Mouse (Mus musculus) erythroblast, adult 5-6 weeks (primary cell): Measurements from ENCODE around the gene Tmem216. TPM values are rescaled to one million over a fixed set of nuclear protein-coding genes. Genes with fewer than 3 reads are reported as not detected.
A peak's percentile ranks its signal among the peaks of the same experiment; 100 is the strongest.

Experiments
- ATAC-seq: replicated peaks from 2 replicates; pipeline ENCODE4 v1.8.0; 2016; ENCODE audit warnings: moderate number of reproducible peaks, mild to moderate bottlenecking, moderate TSS enrichment, inconsistent platforms; ENCODE audit not compliant: poor library complexity, low FRiP score, severe bottlenecking
- total RNA-seq, 2 experiments: library from RNA; stranded (forward) in 1 of 2; stranded (reverse) in 1 of 2; fragments of 150-400 nt in 1 of 2; fragments of 200-764, 138-1000 nt in 1 of 2; gene quantifications; 2 replicates each; pipeline versions ENCODE4 v1.2.3 to v1.2.4; 2015 to 2017; ENCODE audit warnings: low replicate concordance in 2 of 2

Tmem216 gene
- total RNA-seq (2015; ENCODE audit: low replicate concordance) (9.6 and 18.2 TPM in 2 replicates), total RNA-seq (2017; ENCODE audit: low replicate concordance) (7.2 and 21.6 TPM in 2 replicates)

GRCm38 (mm10) chr19:10555624-10556510 lies at the start of gene Tmem216:
Tmem216 (minus strand) TSS chr19:10556238.
- peak; percentile 99 for ATAC-seq

DNA sequence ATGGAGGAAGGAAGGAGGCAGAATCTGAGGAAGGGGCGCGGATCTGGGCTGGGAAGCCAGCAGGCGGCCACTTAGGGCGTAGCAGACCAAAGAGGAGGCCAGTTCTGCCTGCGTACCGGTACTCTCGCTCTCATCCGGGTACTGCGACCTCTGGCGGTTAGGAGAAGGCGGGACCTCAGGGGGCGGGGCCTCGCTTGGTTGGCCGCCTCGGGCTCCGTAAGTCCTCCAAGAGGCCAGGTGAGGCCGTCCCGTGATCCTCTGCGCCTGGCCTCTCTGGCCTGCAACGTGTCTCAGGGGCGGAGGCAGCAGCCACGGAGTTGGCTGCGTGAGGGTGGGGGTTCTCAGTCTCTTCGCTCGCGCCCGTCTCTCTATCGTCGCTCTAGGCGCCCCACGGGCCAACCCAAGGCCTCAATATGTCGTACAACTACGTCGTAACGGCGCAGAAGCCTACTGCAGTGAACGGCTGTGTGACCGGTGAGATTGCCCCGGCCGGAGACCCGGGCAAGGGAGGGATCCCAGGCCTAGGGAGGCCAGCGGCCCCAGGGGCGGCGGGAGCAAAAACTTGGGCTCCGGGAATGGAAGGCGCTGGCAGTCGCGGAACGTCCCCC lies 49.4 kb upstream of the Tmem216 start, which contains the start of the genes Ddb1 and Tkfc:
Gene Ddb1, plus strand, starts transcription at position 35 of the 608 bp plus-strand sequence.
Gene Tkfc, minus strand, starts transcription at position 362 of the 608 bp plus-strand sequence.
- peak; percentile 93 for ATAC-seq

GRCm38 (mm10) chr19:10604534-10604933 lies 48.5 kb upstream of the Tmem216 start:
- no peak for ATAC-seq

- ATAC-seq = no peak
These were observed 47.9 kb upstream of the Tmem216 start for GRCm38 (mm10) chr19:10603660-10604523.

- peak; percentile 53 for ATAC-seq
These were observed 46.7 kb upstream of the Tmem216 start for GRCm38 (mm10) chr19:10602787-10603186.

DNA sequence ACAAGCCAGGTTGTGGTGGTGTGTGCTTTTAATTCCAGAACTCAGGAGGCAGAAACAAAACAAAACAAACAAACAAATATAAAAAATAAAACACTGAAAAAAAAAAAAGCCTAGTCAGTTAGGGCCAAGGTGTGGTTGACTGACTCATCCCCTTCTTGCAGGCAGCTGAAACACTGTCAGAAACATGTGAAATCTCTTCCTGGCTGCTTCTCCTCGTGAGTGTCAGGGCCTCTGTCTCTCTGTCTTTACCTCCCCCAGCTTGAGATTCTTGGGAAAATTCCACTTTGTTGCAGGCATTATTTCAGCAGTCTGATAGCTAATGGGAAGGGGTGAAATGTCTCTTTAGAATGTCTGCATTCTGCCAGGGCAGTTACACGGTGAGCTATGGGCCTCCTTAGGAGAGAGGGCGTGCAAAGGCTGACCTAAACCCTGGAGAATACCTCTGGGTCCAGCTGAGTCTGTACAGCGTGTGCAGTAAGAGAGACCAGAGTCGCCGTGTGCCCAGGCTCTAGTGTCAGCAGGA lies 46.3 kb upstream of the Tmem216 start:
- no peak for ATAC-seq

GRCm38 (mm10) chr19:10599648-10600047 lies 43.6 kb upstream of the Tmem216 start:
- no peak for ATAC-seq

DNA sequence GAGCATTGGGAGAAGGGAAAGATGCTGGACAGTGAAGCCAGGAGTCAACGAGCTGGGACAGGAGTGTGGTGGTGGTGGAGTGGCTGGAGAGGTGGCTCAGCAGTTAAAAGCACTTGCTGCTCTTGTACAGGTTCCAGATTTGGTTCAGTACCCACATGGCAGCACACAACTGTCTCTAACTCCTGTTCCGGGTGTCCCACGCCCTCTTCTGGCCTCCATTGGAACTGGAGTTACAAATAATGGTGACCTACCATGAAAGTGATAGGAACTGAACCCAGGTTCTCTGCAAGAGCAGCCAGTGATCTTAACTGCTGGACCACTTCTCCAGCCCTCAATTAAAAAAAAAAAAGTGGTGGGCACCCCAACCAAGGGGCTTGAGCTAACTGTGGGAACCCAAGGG lies 42.1 kb upstream of the Tmem216 start:
- no peak for ATAC-seq

DNA sequence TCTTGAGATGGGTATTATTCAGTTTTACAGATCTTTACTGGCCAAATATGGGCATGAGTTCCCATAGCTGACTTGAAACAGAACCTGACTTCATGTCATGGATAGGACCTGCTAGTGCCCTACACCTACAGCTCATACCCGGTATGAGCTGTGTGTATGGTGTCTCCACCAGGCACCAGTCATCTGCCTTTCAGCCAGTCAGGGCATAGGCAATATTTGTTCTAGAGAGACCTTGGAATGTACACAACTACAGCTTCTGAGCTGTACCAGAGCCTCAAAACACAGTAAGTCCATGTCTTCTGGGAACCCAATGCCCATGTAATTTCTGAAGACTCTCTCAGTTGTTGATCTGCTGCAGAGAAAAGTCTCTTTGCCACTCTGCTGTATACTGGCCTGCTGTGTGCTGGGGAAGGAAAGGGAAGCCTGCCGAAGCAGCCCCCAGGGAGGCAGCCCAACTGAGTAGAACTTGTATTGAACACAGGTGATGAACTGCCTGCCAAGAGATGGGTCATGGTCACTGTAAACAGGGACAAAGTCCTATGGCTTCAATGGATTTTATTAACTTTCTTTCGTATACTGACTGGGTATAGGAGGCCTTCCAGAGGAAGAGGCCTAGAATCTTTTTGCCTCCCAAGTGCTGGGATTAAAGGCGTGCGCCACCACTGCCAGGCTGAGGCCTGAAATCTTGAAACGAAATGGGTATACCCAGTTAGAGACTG lies 35.8 kb upstream of the Tmem216 start:
- no peak for ATAC-seq

GRCm38 (mm10) chr19:10590301-10590700 lies 34.3 kb upstream of the Tmem216 start:
- ATAC-seq = no peak

GRCm38 (mm10) chr19:10589127-10589857 lies 33.3 kb upstream of the Tmem216 start:
- ATAC-seq = no peak

DNA sequence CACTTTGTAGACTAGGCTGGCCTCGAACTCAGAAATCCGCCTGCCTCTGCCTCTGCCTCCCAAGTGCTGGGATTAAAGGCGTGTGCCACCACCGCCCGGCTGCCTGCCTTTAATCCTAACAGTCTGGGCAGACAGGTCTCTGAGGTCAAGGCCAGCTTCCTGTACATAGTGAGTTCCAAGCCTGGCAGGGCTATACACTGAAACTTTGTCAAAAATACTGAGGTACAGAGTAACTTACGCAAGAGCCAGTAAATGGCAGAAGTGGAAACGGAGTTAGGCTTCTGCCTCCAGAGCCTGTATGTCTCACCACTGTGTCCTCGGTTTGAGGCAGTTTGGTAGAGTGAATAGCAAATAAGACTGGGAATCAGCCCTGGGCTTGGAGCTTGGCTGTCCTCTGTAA lies 31.2 kb upstream of the Tmem216 start:
- ATAC-seq = no peak

GRCm38 (mm10) chr19:10585112-10585511 lies 29.1 kb upstream of the Tmem216 start:
- ATAC-seq = no peak

- ATAC-seq = peak; percentile 81
These were observed 27.6 kb upstream of the Tmem216 start for GRCm38 (mm10) chr19:10583550-10584146.

GRCm38 (mm10) chr19:10581984-10582383 lies 25.9 kb upstream of the Tmem216 start:
- ATAC-seq = no peak

- no peak for ATAC-seq
These were observed 24.7 kb upstream of the Tmem216 start for GRCm38 (mm10) chr19:10580761-10581160.

DNA sequence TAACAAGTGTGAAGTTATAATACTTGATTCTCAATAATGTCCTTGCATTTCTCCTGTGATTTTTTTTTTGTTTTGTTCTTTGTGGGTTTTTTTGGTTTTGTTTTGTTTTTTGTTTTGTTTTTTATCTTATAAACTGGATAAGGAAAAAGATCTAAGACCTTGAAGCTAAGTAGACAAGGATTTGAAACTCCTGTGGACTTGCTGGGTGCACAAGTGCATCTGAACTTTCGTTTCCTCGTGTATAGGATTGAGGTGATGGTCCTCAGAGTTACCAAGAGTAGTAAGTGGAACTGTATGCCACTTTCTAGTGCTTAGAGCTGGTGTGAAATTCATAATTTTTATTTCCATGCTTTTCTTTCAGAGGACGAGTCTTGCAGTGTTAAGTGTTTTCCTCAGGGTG lies 24.1 kb upstream of the Tmem216 start:
- ATAC-seq = no peak
